Mouse (Mus musculus) megakaryocyte, adult 5-6 weeks (primary cell): Measurements from ENCODE around the gene Snx9. TPM values are rescaled to one million over a fixed set of nuclear protein-coding genes. Genes with fewer than 3 reads are reported as not detected.

Source experiments
- ATAC-seq: 2 replicates; pipeline ENCODE4 v1.8.0; 2016; ENCODE audit warnings: mild to moderate bottlenecking, inconsistent platforms; ENCODE audit not compliant: poor library complexity, severe bottlenecking
- total RNA-seq, 2 experiments: library from RNA; stranded (forward) in 1 of 2; stranded (reverse) in 1 of 2; fragments of 153-499, 151-499 nt in 1 of 2; fragments of 221-1000, 200-1000 nt in 1 of 2; gene quantifications; 2 replicates each; pipeline versions ENCODE4 v1.2.3 to v1.2.4; 2015 to 2017

Gene Snx9
- total RNA-seq, 2 experiments from 2014 or later, result 36.6 to 51.4 TPM

GRCm38 (mm10) chr17:5806823-5807222, 34.3 kb upstream of the Snx9 start:
- ATAC-seq, result no peak

- peak; percentile 80 for ATAC-seq
These were observed 33.2 kb upstream of the Snx9 start for GRCm38 (mm10) chr17:5807847-5808386.

- peak; percentile 78 for ATAC-seq
These were observed 27.1 kb upstream of the Snx9 start for GRCm38 (mm10) chr17:5813863-5814640.

- no peak for ATAC-seq
These were observed 26.5 kb upstream of the Snx9 start for GRCm38 (mm10) chr17:5814641-5814920.

- 0 out of 2 replicates have a peak, but pooled peaks have one; percentile 33 for ATAC-seq
These were observed 23.3 kb upstream of the Snx9 start for GRCm38 (mm10) chr17:5817871-5818270.

GRCm38 (mm10) chr17:5819105-5819504, 22.0 kb upstream of the Snx9 start:
- ATAC-seq, result no peak

GRCm38 (mm10) chr17:5819799-5820201, 21.3 kb upstream of the Snx9 start:
- no peak for ATAC-seq

GRCm38 (mm10) chr17:5822541-5822940, 18.6 kb upstream of the Snx9 start:
- no peak for ATAC-seq

- no peak for ATAC-seq
These were observed 18.1 kb upstream of the Snx9 start for GRCm38 (mm10) chr17:5823032-5823431.

- ATAC-seq, result no peak
These were observed 13.1 kb upstream of the Snx9 start for GRCm38 (mm10) chr17:5827836-5828582.

GRCm38 (mm10) chr17:5828583-5828836, 12.6 kb upstream of the Snx9 start:
- ATAC-seq, result no peak

- no peak for ATAC-seq
These were observed 12.2 kb upstream of the Snx9 start for GRCm38 (mm10) chr17:5828944-5829343.

- ATAC-seq, result peak; percentile 96
These were observed 11.2 kb upstream of the Snx9 start for GRCm38 (mm10) chr17:5829930-5830329.

- 0 out of 2 replicates have a peak, but pooled peaks have one; percentile 2 for ATAC-seq
These were observed 10.7 kb upstream of the Snx9 start for GRCm38 (mm10) chr17:5830382-5830781.

- no peak for ATAC-seq
These were observed 10.3 kb upstream of the Snx9 start for GRCm38 (mm10) chr17:5830832-5831231.

- no peak for ATAC-seq
These were observed 9.8 kb upstream of the Snx9 start for GRCm38 (mm10) chr17:5831257-5831806.

- no peak for ATAC-seq
These were observed 7.0 kb upstream of the Snx9 start for GRCm38 (mm10) chr17:5834166-5834565.

- ATAC-seq, result no peak
These were observed 6.3 kb upstream of the Snx9 start for GRCm38 (mm10) chr17:5834798-5835328.

GRCm38 (mm10) chr17:5839549-5840240, 1.4 kb upstream of the Snx9 start:
- no peak for ATAC-seq

GRCm38 (mm10) chr17:5840550-5841127, 490 bp upstream of the Snx9 start:
- peak; percentile 38 for ATAC-seq

GRCm38 (mm10) chr17:5841943-5842273, 779 bp downstream of the Snx9 start:
- no peak for ATAC-seq
